Mouse (Mus musculus) kidney, postnatal 0 days (tissue): ENCODE data around the gene Smok2b. TPM values are rescaled to one million over a fixed set of nuclear protein-coding genes. Genes with fewer than 3 reads are reported as not detected.
"Not testable (repeated sequence)": the region's sequence is repeated elsewhere in the genome, so short reads cannot be mapped to it uniquely, and the experiment has no call there.

Experiments used
- ATAC-seq: fragments of 200-750 bp; cut with Nextera tagmentation; replicated peaks from 2 replicates; pipeline ENCODE4 v1.8.0; 2017; ENCODE audit warnings: low read depth, moderate number of reproducible peaks, moderate TSS enrichment, moderate library complexity; ENCODE audit not compliant: low FRiP score
- DNase-seq: peaks from one replicate; pipeline ENCODE4 v3.0.0-alpha.2; 2016; ENCODE audit warnings: low spot score
- H3K27ac ChIP-seq: fragments of 300-500 bp; sonication (generic); 2 replicates; pipeline ENCODE4 v1.5.1; 2014; ENCODE audit warnings: mild to moderate bottlenecking
- H3K27me3 ChIP-seq: fragments of 300-500 bp; sonication (generic); 2 replicates; pipeline ENCODE4 v1.6.1; 2014; ENCODE audit warnings: low read length, mixed read lengths; ENCODE audit not compliant: insufficient read depth
- H3K36me3 ChIP-seq: fragments of 300-500 bp; sonication (generic); 2 replicates; pipeline ENCODE4 v1.6.1; 2014; ENCODE audit warnings: low read length, mixed read lengths; ENCODE audit not compliant: insufficient read depth
- H3K4me1 ChIP-seq: fragments of 300-500 bp; sonication (generic); replicated peaks from 2 replicates; pipeline ENCODE4 v1.6.1; 2014; ENCODE audit warnings: antibody characterized with exemption, low read length, mixed read lengths; ENCODE audit not compliant: insufficient read depth
- H3K4me2 ChIP-seq: fragments of 300-500 bp; sonication (generic); 2 replicates; pipeline ENCODE4 v1.6.1; 2014; ENCODE audit warnings: mild to moderate bottlenecking, low read length, moderate library complexity, mixed read lengths
- H3K4me3 ChIP-seq: fragments of 300-500 bp; sonication (generic); replicated peaks from 2 replicates; pipeline ENCODE4 v1.5.1; 2014; ENCODE audit warnings: low read depth, low read length
- H3K9ac ChIP-seq: fragments of 300-500 bp; sonication (generic); 2 replicates; pipeline ENCODE4 v1.6.1; 2014; ENCODE audit warnings: low read depth, low read length
- H3K9me3 ChIP-seq: fragments of 300-500 bp; sonication (generic); replicated peaks from 2 replicates; pipeline ENCODE4 v1.6.1; 2016; ENCODE audit warnings: low read length, inconsistent platforms, mixed read lengths
- CTCF ChIP-seq: IDR thresholded peaks from 2 replicates; pipeline ENCODE4 v1.5.1; 2016; ENCODE audit warnings: antibody characterized with exemption, low read depth, mild to moderate bottlenecking, moderate library complexity
- WGBS: fragments of 180-500 bp; shearing (Covaris S2); extraction: QIAGEN DNeasy Blood & Tissue Kit; methylation state at CpG from one replicate; pipeline ENCODE4 v1.1.7; 2014; 5-methylcytosine and 5-hydroxymethylcytosine counted together
- polyA plus RNA-seq: library from polyadenylated mRNA; unstranded; fragments of >200 nt; fragmentation: Nextera tagmentation; extraction: Ambion mirVana; gene quantifications from 2 replicates; pipeline ENCODE4 v1.2.1, GENCODE M21; 2015

The Smok2b gene
- polyA plus RNA-seq, 1 experiment from 2014 or later, result not detected

DNA sequence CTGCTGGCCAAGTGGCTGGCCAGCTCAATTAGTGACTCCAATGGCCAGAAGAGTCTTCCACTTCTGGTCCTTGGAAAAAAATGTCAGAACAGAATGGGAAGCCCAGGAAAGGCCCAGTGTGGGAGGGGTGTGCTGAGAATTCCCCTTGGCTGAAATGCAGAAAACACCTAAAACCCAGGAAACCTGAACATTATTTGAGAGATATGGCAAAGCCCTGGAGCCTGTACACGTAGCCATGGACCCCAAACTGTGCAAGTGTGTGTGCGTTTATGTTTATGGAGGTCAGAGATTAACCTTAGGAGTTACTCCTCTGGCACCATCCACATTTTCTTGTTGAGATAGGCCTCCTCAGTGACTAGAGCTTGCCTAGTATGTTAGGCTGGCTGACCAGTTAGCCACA is 31.2 kb upstream of the Smok2b start:
- not testable (repeated sequence) for H3K27ac ChIP-seq, ATAC-seq, DNase-seq, H3K9ac ChIP-seq, H3K4me2 ChIP-seq, H3K4me1 ChIP-seq, H3K27me3 ChIP-seq, H3K36me3 ChIP-seq, H3K4me3 ChIP-seq
- peaks cover 13% of the 10 kb centered on the region; the same call in 1 of the 2 replicates for H3K9me3 ChIP-seq
- 88% methylated on average over 2 of the region's 2 CpGs for WGBS

DNA sequence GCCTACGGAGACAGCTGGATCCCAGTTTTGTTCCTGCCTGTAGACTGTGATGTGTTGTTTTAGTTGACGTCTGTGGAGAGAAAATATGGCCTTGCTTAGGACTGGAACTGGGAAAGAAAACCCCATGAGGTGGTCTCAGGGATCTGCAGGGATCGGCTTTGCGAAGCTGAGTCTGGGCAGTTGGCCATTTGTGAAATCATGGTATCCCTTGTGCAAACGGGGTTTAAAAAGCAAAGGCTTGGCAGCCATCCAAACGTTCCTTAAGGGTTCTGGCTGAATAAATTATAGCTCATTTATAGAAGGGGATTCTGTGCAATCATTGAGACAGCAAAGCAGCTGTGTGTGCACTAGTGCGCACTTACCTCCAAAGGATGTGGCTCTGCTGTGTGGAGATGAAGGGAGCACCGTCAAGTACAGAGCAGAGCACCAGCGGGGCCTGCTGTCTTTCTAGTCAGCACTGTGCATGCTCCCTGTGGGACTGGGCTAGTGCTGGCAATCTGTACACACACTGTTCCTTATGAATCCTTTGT is 30.1 kb upstream of the Smok2b start:
- not testable (repeated sequence) for H3K27ac ChIP-seq, H3K36me3 ChIP-seq, H3K9ac ChIP-seq, H3K4me2 ChIP-seq, H3K4me1 ChIP-seq, H3K27me3 ChIP-seq, DNase-seq, H3K4me3 ChIP-seq
- 73% methylated on average over 8 of the region's 9 CpGs for WGBS
- ATAC-seq, result peak; percentile 31; the same call in 1 of the 2 replicates
- H3K9me3 ChIP-seq, result peaks cover 12% of the 10 kb centered on the region; the same call in 1 of the 2 replicates

- not testable (repeated sequence) for ATAC-seq, H3K27ac ChIP-seq, H3K27me3 ChIP-seq, H3K4me2 ChIP-seq, H3K9ac ChIP-seq, H3K9me3 ChIP-seq, H3K36me3 ChIP-seq, H3K4me1 ChIP-seq, H3K4me3 ChIP-seq, DNase-seq
- 87% methylated on average over 4 of the region's 4 CpGs for WGBS
Observed at GRCm38 (mm10) chr17:13201551-13201950, 28.5 kb upstream of the Smok2b start.

GRCm38 (mm10) chr17:13202453-13203107 is 27.5 kb upstream of the Smok2b start:
- H3K4me1 ChIP-seq, ATAC-seq, H3K27ac ChIP-seq, H3K4me2 ChIP-seq, H3K9ac ChIP-seq, H3K36me3 ChIP-seq, H3K27me3 ChIP-seq, H3K4me3 ChIP-seq, H3K9me3 ChIP-seq, DNase-seq: not testable (repeated sequence)
- WGBS, result 86% methylated on average over 2 of the region's 3 CpGs

- not testable (repeated sequence) for H3K4me1 ChIP-seq, DNase-seq, H3K9ac ChIP-seq, H3K4me3 ChIP-seq, ATAC-seq, H3K27ac ChIP-seq, H3K9me3 ChIP-seq, H3K36me3 ChIP-seq, H3K27me3 ChIP-seq, H3K4me2 ChIP-seq
- 75% methylated on average over 1 of the region's 1 CpGs for WGBS
Observed at GRCm38 (mm10) chr17:13205247-13205646, 24.8 kb upstream of the Smok2b start.

DNA sequence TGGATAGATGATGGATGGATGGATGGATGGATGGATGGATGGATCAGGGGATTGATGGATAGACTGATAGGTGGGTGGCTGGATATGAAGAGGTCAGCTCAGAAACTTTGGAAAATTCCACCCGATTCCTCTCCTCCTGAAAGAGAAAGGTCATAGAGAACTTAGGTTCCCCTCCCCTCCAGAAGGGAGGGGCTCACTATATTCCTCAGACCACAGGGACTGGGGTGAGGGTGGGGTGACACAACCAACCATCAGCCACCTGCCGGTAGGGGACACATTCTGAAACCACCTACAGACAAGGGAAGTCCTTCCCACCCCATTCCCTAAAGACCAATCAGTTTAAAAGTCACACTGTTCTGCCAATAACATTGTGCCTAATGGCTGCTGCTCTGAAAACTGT is 23.6 kb upstream of the Smok2b start:
- H3K27ac ChIP-seq, result no peak overlapping the region
- H3K4me3 ChIP-seq, result no peak overlapping the region
- H3K4me1 ChIP-seq, result no peaks in the 10 kb centered on the region
- no peak overlapping the region for H3K4me2 ChIP-seq
- ATAC-seq (peak; percentile 33; the same call in 1 of the 2 replicates), DNase-seq (no peak)
- H3K36me3 ChIP-seq, result no peaks in the 10 kb centered on the region
- H3K27me3 ChIP-seq, result no peaks in the 10 kb centered on the region
- H3K9me3 ChIP-seq, result peaks cover 8% of the 10 kb centered on the region; the same call in 1 of the 2 replicates
- WGBS, result 87% methylated on average over 2 of the region's 2 CpGs
- TF ChIP-seq CTCF, result no peak
- H3K9ac ChIP-seq, result no peak overlapping the region

- not testable (repeated sequence) for DNase-seq, H3K36me3 ChIP-seq, H3K4me3 ChIP-seq, H3K4me2 ChIP-seq, ATAC-seq, H3K27ac ChIP-seq, H3K4me1 ChIP-seq, H3K9ac ChIP-seq, H3K27me3 ChIP-seq
- H3K9me3 ChIP-seq, result peaks cover 20% of the 10 kb centered on the region
Observed at GRCm38 (mm10) chr17:13208460-13208859, 21.6 kb upstream of the Smok2b start.
